Mouse (Mus musculus) ES-Bruce4 (cell line): ENCODE data around the gene Prokr2. TPM values are rescaled to one million over a fixed set of nuclear protein-coding genes. Genes with fewer than 3 reads are reported as not detected.
A peak's percentile ranks its signal among the peaks of the same experiment; 100 is the strongest.
"Not testable (repeated sequence)": the region's sequence is repeated elsewhere in the genome, so short reads cannot be mapped to it uniquely, and the experiment has no call there.

Experiments
- H3K27ac ChIP-seq: 2 replicates; pipeline ENCODE4 v1.5.1; 2012; ENCODE audit warnings: low read length, inconsistent platforms; ENCODE audit not compliant: insufficient read depth
- H3K27me3 ChIP-seq: 2 replicates; pipeline ENCODE4 v1.6.1; 2012; ENCODE audit warnings: mild to moderate bottlenecking, low read length, inconsistent platforms; ENCODE audit not compliant: control insufficient read depth, poor library complexity, insufficient read depth, severe bottlenecking
- H3K36me3 ChIP-seq: 2 replicates; pipeline ENCODE4 v1.6.1; 2012; ENCODE audit warnings: inconsistent platforms, mild to moderate bottlenecking, low read length, moderate library complexity; ENCODE audit not compliant: control insufficient read depth, poor library complexity, insufficient read depth, severe bottlenecking
- H3K4me1 ChIP-seq: one replicate; pipeline ENCODE4 v1.8.1; 2011; ENCODE audit warnings: low read length; ENCODE audit not compliant: control insufficient read depth, insufficient read depth
- H3K4me3 ChIP-seq: 2 replicates; pipeline ENCODE4 v1.5.1; 2011; ENCODE audit warnings: low read depth, mild to moderate bottlenecking, low read length
- H3K9ac ChIP-seq: 2 replicates; pipeline ENCODE4 v1.6.1; 2012; ENCODE audit warnings: low read depth, mild to moderate bottlenecking, inconsistent platforms; ENCODE audit not compliant: poor library complexity, severe bottlenecking
- H3K9me3 ChIP-seq: replicated peaks from 2 replicates; pipeline ENCODE4 v1.6.1; 2012; ENCODE audit warnings: mild to moderate bottlenecking, low read length, inconsistent platforms; ENCODE audit not compliant: control insufficient read depth, poor library complexity, insufficient read depth, severe bottlenecking
- CTCF ChIP-seq: IDR thresholded peaks from one replicate; pipeline ENCODE4 v1.8.1; 2011; ENCODE audit warnings: low read depth, low read length
- EP300 ChIP-seq: IDR thresholded peaks from 2 replicates; pipeline ENCODE4 v1.6.1; 2011; ENCODE audit warnings: low read depth, low read length; ENCODE audit not compliant: insufficient read depth
- POLR2A ChIP-seq: IDR thresholded peaks from one replicate; pipeline ENCODE4 v1.8.1; 2011; ENCODE audit warnings: low read length; ENCODE audit not compliant: insufficient read depth
- polyA plus RNA-seq: library from polyadenylated mRNA; stranded (reverse); fragments of >200 nt; gene quantifications from 2 replicates; pipeline ENCODE4 v1.2.4, GENCODE M21; 2011; ENCODE audit warnings: low read depth; ENCODE audit not compliant: missing spikeins, insufficient read depth, insufficient read length

Gene Prokr2
- polyA plus RNA-seq, 1 experiment = 0.51 TPM

DNA sequence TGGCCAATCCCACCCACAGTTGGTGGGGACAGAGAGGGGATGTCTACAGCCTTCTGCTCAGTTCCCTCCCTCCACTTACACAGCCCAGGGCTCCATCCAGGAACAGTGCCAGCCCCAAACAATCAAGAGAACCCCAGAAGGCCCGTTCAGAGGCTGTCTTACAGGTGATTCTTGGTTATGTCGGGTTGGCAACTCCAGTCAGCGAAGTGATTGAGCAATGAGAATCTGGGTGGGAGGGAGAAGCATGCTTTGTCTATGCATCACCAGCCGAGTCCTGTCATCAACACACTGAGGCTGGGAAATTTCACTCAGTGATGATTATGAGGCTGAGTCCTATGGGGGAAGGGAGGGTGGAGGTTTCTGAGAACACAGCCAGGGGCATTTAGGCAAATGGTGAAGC, 61.7 kb downstream of the Prokr2 start:
- Histone ChIP-seq H3K9me3 (no peaks in the 10 kb centered on the region), H3K4me3 (no peak overlapping the region), H3K27me3 (no peaks in the 10 kb centered on the region), H3K4me1 (no peaks in the 10 kb centered on the region), H3K9ac (no peak overlapping the region), H3K36me3 (no peaks in the 10 kb centered on the region), H3K27ac (no peak overlapping the region)
- no peak for TF ChIP-seq POLR2A
- TF ChIP-seq CTCF = no peak
- no peak for TF ChIP-seq EP300

DNA sequence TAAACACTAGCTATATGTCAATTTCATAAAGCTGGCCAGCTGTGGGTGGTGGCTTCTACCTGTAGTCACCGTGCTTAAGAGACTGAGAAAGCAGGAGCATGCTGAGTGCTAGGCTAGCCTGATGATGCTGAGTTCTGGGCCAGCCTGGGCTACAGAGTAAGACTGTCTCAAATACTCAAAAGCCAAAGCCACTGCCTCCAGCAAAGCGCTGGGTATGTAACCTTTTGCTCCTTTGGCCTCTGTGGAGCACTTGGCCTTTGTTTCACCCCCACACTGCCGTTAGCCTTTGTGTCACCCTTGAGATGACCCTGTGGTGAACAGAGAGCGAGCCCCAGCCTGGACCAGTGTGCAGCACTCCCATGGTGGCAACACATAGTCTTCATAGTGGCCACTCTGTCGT, 64.7 kb downstream of the Prokr2 start:
- Histone ChIP-seq H3K27me3 (no peaks in the 10 kb centered on the region), H3K4me3 (no peak overlapping the region), H3K4me1 (no peaks in the 10 kb centered on the region), H3K36me3 (no peaks in the 10 kb centered on the region), H3K9ac (no peak overlapping the region), H3K27ac (no peak overlapping the region), H3K9me3 (no peaks in the 10 kb centered on the region)
- TF ChIP-seq CTCF (no peak), EP300 (no peak), POLR2A (no peak)

DNA sequence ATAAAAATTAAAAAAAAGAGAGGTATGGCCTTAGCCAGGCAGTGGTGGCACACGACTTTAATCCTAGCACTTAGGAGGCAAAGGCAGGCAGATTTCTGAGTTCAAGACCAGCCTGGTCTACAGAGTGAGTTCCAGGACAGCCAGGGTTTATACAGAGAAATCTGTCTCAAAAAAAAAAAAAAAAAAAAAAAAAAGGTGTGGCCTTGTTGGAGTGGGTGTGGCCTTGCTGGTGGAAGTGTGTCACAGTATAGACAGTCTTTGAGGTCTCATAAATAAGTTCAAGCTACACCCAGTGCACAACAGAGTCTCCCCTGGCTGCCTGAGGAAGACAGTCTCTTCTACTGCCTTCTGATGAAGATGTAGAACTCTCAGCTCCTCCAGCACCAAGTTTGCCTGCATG, 68.1 kb downstream of the Prokr2 start:
- TF ChIP-seq CTCF = no peak
- no peak overlapping the region for H3K27ac ChIP-seq

DNA sequence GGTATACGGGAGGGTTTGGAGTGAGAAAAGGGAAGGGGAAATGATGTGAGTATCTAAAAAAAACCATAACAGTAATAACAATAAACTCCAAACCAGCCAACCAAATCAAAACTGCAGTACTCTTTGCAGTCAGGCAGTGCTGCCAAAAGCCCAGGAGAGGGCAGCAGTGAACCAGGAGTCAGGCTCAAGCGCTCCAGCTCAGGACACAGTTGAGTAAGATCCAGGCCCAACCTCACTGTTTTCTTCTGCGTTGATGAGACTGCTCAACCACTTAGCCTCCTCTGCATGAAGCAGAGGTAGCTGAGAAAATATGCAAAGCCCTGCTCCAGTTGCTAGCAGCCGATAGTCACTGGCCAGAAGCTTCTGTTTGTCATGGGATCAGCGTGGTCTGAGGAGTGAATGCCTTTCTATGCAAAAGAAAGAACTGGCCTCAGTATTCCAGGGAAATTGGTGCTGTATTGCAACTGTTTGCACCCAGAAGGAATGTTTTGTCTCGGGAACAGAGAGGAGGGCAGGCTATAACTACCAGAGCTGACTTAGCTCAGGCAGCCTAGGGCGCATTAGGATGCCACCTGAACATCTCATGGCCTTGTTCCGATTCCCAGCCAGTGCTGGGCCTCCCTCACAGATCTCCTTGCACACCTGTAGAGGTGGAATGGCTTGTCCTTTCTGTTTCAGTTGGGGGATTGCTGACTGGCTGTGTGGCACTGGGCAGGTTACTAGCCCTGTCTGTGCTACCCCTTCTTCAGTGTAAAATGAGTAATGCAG, 69.0 kb downstream of the Prokr2 start:
- Histone ChIP-seq H3K27ac (no peak overlapping the region), H3K4me3 (no peak overlapping the region)

More for the DNA sequence above, 68.1 kb downstream of the Prokr2 start:
- H3K36me3 ChIP-seq = no peaks in the 10 kb centered on the region
- H3K4me1 ChIP-seq = no peaks in the 10 kb centered on the region
- no peaks in the 10 kb centered on the region for H3K27me3 ChIP-seq
- no peaks in the 10 kb centered on the region for H3K9me3 ChIP-seq
- no peak overlapping the region for H3K4me3 ChIP-seq
- H3K9ac ChIP-seq = no peak overlapping the region

DNA sequence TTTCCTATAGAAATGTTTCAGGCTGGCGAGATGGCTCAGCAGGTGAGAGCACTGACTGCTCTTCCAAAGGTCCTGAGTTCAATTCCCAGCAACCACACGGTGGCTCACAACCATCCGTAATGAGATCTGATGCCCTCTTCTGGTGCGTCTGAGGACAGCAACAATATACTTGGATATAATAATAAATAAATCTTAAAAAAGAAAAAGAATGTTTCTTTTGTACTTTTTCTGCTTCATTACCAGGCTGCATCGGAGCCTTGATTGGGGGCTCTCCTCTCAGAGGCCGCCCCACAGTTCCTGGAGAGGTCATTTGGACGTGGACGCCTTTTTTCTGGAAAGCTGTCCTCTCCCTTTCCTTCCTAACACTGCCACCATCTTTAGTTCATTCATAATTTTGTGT, 71.2 kb downstream of the Prokr2 start:
- H3K27ac ChIP-seq, H3K9ac ChIP-seq, H3K4me1 ChIP-seq, H3K27me3 ChIP-seq, H3K9me3 ChIP-seq, H3K36me3 ChIP-seq, H3K4me3 ChIP-seq: not testable (repeated sequence)

More for the DNA sequence above, 69.0 kb downstream of the Prokr2 start:
- no peaks in the 10 kb centered on the region for H3K4me1 ChIP-seq
- TF ChIP-seq CTCF (peak; percentile 89), EP300 (0 out of 2 replicates have a peak, but pooled peaks have one; percentile 18), POLR2A (no peak)
- H3K9ac ChIP-seq = no peak overlapping the region
- no peaks in the 10 kb centered on the region for H3K9me3 ChIP-seq
- H3K36me3 ChIP-seq = no peaks in the 10 kb centered on the region
- H3K27me3 ChIP-seq = no peaks in the 10 kb centered on the region

DNA sequence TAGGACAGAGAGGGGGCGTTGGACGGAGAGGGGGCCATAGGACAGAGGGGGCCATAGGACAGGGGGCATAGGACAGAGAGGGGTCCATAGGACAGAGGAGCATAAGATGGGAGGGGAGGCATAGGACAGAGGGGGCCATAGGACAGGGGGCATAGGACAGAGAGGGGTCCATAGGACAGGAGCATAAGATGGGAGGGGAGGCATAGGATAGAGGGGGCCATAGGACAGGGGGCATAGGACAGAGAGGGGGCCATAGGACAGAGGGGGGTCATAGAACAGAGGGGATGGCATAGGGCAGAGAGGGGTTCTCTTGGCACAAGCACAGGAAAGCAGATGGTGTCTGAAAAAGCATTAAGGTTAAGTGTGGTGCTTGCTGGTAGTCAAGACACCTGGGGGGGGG, 71.7 kb downstream of the Prokr2 start:
- Histone ChIP-seq H3K4me1 (no peaks in the 10 kb centered on the region), H3K9me3 (no peaks in the 10 kb centered on the region)

More for the DNA sequence above, 71.7 kb downstream of the Prokr2 start:
- no peak for TF ChIP-seq POLR2A
- TF ChIP-seq CTCF = no peak
- Histone ChIP-seq H3K4me3 (no peak overlapping the region), H3K36me3 (no peaks in the 10 kb centered on the region), H3K9ac (no peak overlapping the region), H3K27me3 (no peaks in the 10 kb centered on the region), H3K27ac (no peak overlapping the region)
